Mouse (Mus musculus): ENCODE results near the gene Ppef1. TPM values are rescaled to one million over a fixed set of nuclear protein-coding genes. Genes with fewer than 3 reads are reported as not detected.

Gene Ppef1
- polyA plus RNA-seq, 2 experiments, result 0.24 to 0.30 TPM

- no peaks in the 10 kb centered on the region for H3K4me1 ChIP-seq (ENCODE audit: control insufficient read depth, insufficient read depth, low read length)
- no peak overlapping the region for H3K27ac ChIP-seq (replicated peaks; ENCODE audit: low read depth, low read length)
- H3K36me3 ChIP-seq (ENCODE audit: control insufficient read depth, insufficient read depth, low read length), result no peaks in the 10 kb centered on the region
- ATAC-seq (ENCODE audit: low FRiP score, low read depth), result peak; percentile 95
- TF ChIP-seq POLR2A (IDR thresholded peaks at IDR 0.05; ENCODE audit: borderline replicate concordance, extremely low read depth, insufficient read depth, insufficient read length), result no peak
- DNase-seq (ENCODE audit: low spot score), result peak; percentile 82
- H3K9ac ChIP-seq (ENCODE audit: low read depth, low read length, severe bottlenecking), result peak overlapping the region; percentile 43; the same call in 1 of the 2 replicates
- 30% methylated on average over 30 of the region's 30 CpGs for WGBS
- no peaks in the 10 kb centered on the region for H3K9me3 ChIP-seq (ENCODE audit: control insufficient read depth, low read length)
- H3K27me3 ChIP-seq (ENCODE audit: control insufficient read depth, insufficient read depth, low read length), result no peaks in the 10 kb centered on the region
- H3K4me2 ChIP-seq (replicated peaks; ENCODE audit: low read depth, low read length, severe bottlenecking), result peak overlapping the region; percentile 40
- H3K4me3 ChIP-seq (replicated peaks; ENCODE audit: low read length), result peak overlapping the region; percentile 42
Measured at GRCm38 (mm10) chrX:160765389-160766232, 30.0 kb upstream of the Ppef1 start.

GRCm38 (mm10) chrX:160750808-160751207 lies 15.2 kb upstream of the Ppef1 start:
- H3K36me3 ChIP-seq (ENCODE audit: control insufficient read depth, insufficient read depth, low read length), result no peaks in the 10 kb centered on the region
- no peak overlapping the region for H3K4me3 ChIP-seq (replicated peaks; ENCODE audit: low read length)
- H3K27me3 ChIP-seq (ENCODE audit: control insufficient read depth, insufficient read depth, low read length), result no peaks in the 10 kb centered on the region
- DNase-seq (ENCODE audit: low spot score) (no peak), ATAC-seq (ENCODE audit: low FRiP score, low read depth) (no peak)
- H3K9ac ChIP-seq (ENCODE audit: low read depth, low read length, severe bottlenecking), result no peak overlapping the region
- WGBS, result 95% methylated on average over 8 of the region's 8 CpGs
- H3K9me3 ChIP-seq (ENCODE audit: control insufficient read depth, low read length), result no peaks in the 10 kb centered on the region
- H3K4me2 ChIP-seq (replicated peaks; ENCODE audit: low read depth, low read length, severe bottlenecking), result no peak overlapping the region
- H3K27ac ChIP-seq (replicated peaks; ENCODE audit: low read depth, low read length), result no peak overlapping the region
- no peaks in the 10 kb centered on the region for H3K4me1 ChIP-seq (ENCODE audit: control insufficient read depth, insufficient read depth, low read length)
- no peak for TF ChIP-seq POLR2A (IDR thresholded peaks at IDR 0.05; ENCODE audit: borderline replicate concordance, extremely low read depth, insufficient read depth, insufficient read length)

- no peaks in the 10 kb centered on the region for H3K27me3 ChIP-seq (ENCODE audit: control insufficient read depth, insufficient read depth, low read length)
- H3K4me3 ChIP-seq (replicated peaks; ENCODE audit: low read length), result no peak overlapping the region
- WGBS, result 88% methylated on average over 1 of the region's 1 CpGs
- no peak overlapping the region for H3K27ac ChIP-seq (replicated peaks; ENCODE audit: low read depth, low read length)
- TF ChIP-seq POLR2A (IDR thresholded peaks at IDR 0.05; ENCODE audit: borderline replicate concordance, extremely low read depth, insufficient read depth, insufficient read length), result no peak
- no peaks in the 10 kb centered on the region for H3K9me3 ChIP-seq (ENCODE audit: control insufficient read depth, low read length)
- no peaks in the 10 kb centered on the region for H3K4me1 ChIP-seq (ENCODE audit: control insufficient read depth, insufficient read depth, low read length)
- H3K4me2 ChIP-seq (replicated peaks; ENCODE audit: low read depth, low read length, severe bottlenecking), result no peak overlapping the region
- ATAC-seq (ENCODE audit: low FRiP score, low read depth) (no peak), DNase-seq (ENCODE audit: low spot score) (no peak)
- no peak overlapping the region for H3K9ac ChIP-seq (ENCODE audit: low read depth, low read length, severe bottlenecking)
- H3K36me3 ChIP-seq (ENCODE audit: control insufficient read depth, insufficient read depth, low read length), result no peaks in the 10 kb centered on the region
Measured at GRCm38 (mm10) chrX:160748653-160749052, 13.1 kb upstream of the Ppef1 start.

GRCm38 (mm10) chrX:160745399-160745798 lies 9.8 kb upstream of the Ppef1 start:
- TF ChIP-seq POLR2A (IDR thresholded peaks at IDR 0.05; ENCODE audit: borderline replicate concordance, extremely low read depth, insufficient read depth, insufficient read length), result no peak
- H3K4me2 ChIP-seq (replicated peaks; ENCODE audit: low read depth, low read length, severe bottlenecking), result no peak overlapping the region

GRCm38 (mm10) chrX:160699171-160699570 lies 36.4 kb downstream of the Ppef1 start:
- H3K27ac ChIP-seq (replicated peaks; ENCODE audit: low read depth, low read length), result no peak overlapping the region
- no peaks in the 10 kb centered on the region for H3K36me3 ChIP-seq (ENCODE audit: control insufficient read depth, insufficient read depth, low read length)
- no peak for TF ChIP-seq POLR2A (IDR thresholded peaks at IDR 0.05; ENCODE audit: borderline replicate concordance, extremely low read depth, insufficient read depth, insufficient read length)
- WGBS, result 36% methylated on average over 1 of the region's 1 CpGs
- H3K4me3 ChIP-seq (replicated peaks; ENCODE audit: low read length), result no peak overlapping the region
- DNase-seq (ENCODE audit: low spot score) (no peak), ATAC-seq (ENCODE audit: low FRiP score, low read depth) (no peak)
- no peak overlapping the region for H3K9ac ChIP-seq (ENCODE audit: low read depth, low read length, severe bottlenecking)
- no peaks in the 10 kb centered on the region for H3K27me3 ChIP-seq (ENCODE audit: control insufficient read depth, insufficient read depth, low read length)
- H3K4me2 ChIP-seq (replicated peaks; ENCODE audit: low read depth, low read length, severe bottlenecking), result no peak overlapping the region
- H3K4me1 ChIP-seq (ENCODE audit: control insufficient read depth, insufficient read depth, low read length), result no peaks in the 10 kb centered on the region
- no peaks in the 10 kb centered on the region for H3K9me3 ChIP-seq (ENCODE audit: control insufficient read depth, low read length)

More at GRCm38 (mm10) chrX:160745399-160745798, 9.8 kb upstream of the Ppef1 start:
- no peak overlapping the region for H3K27ac ChIP-seq (replicated peaks; ENCODE audit: low read depth, low read length)
- no peaks in the 10 kb centered on the region for H3K36me3 ChIP-seq (ENCODE audit: control insufficient read depth, insufficient read depth, low read length)
- H3K9me3 ChIP-seq (ENCODE audit: control insufficient read depth, low read length), result no peaks in the 10 kb centered on the region
- no peak for ATAC-seq (ENCODE audit: low FRiP score, low read depth)
- H3K27me3 ChIP-seq (ENCODE audit: control insufficient read depth, insufficient read depth, low read length), result no peaks in the 10 kb centered on the region
- no peak for DNase-seq (ENCODE audit: low spot score)
- H3K4me1 ChIP-seq (ENCODE audit: control insufficient read depth, insufficient read depth, low read length), result no peaks in the 10 kb centered on the region
- no peak overlapping the region for H3K4me3 ChIP-seq (replicated peaks; ENCODE audit: low read length)
- WGBS, result 95% methylated on average over 1 of the region's 1 CpGs
- H3K9ac ChIP-seq (ENCODE audit: low read depth, low read length, severe bottlenecking), result no peak overlapping the region

Measured in limb, embryonic 14.5 days (tissue).